Mouse (Mus musculus): Measurements from ENCODE around the gene Dnajc8.
"Not testable (repeated sequence)": the region's sequence is repeated elsewhere in the genome, so short reads cannot be mapped to it uniquely, and the experiment has no call there.

Dnajc8 gene

GRCm38 (mm10) chr4:132515369-132516155 lies 19.8 kb upstream of the Dnajc8 start:
- DNase-seq (ENCODE audit: low read depth, low spot score), result peak; percentile 91

GRCm38 (mm10) chr4:132518066-132518465 lies 17.3 kb upstream of the Dnajc8 start:
- no peak for DNase-seq (ENCODE audit: low read depth, low spot score)

GRCm38 (mm10) chr4:132519188-132519587 lies 16.2 kb upstream of the Dnajc8 start:
- DNase-seq (ENCODE audit: low read depth, low spot score), result no peak

GRCm38 (mm10) chr4:132524321-132524741 lies 11.0 kb upstream of the Dnajc8 start:
- DNase-seq (ENCODE audit: low read depth, low spot score), result no peak

- no peak for DNase-seq (ENCODE audit: low read depth, low spot score)
Measured at GRCm38 (mm10) chr4:132524808-132525207, 10.5 kb upstream of the Dnajc8 start.

GRCm38 (mm10) chr4:132526678-132527077 lies 8.7 kb upstream of the Dnajc8 start:
- no peak for DNase-seq (ENCODE audit: low read depth, low spot score)

GRCm38 (mm10) chr4:132527917-132528522 lies 7.3 kb upstream of the Dnajc8 start:
- DNase-seq (ENCODE audit: low read depth, low spot score), result no peak

GRCm38 (mm10) chr4:132529344-132529743 lies 6.0 kb upstream of the Dnajc8 start:
- no peak for DNase-seq (ENCODE audit: low read depth, low spot score)

GRCm38 (mm10) chr4:132530033-132530804 lies 5.1 kb upstream of the Dnajc8 start:
- DNase-seq (ENCODE audit: low read depth, low spot score), result no peak

GRCm38 (mm10) chr4:132532496-132532895 lies 2.9 kb upstream of the Dnajc8 start:
- DNase-seq (ENCODE audit: low read depth, low spot score), result no peak

GRCm38 (mm10) chr4:132532981-132533916 lies 2.1 kb upstream of the Dnajc8 start, which contains the start of gene Atpif1:
Atpif1 (minus strand) TSS chr4:132533659.
- peak; percentile 95 for DNase-seq (ENCODE audit: low read depth, low spot score)

- no peak for DNase-seq (ENCODE audit: low read depth, low spot score)
Measured at GRCm38 (mm10) chr4:132539481-132539880, 4.1 kb downstream of the Dnajc8 start.

GRCm38 (mm10) chr4:132541413-132541812 lies 6.1 kb downstream of the Dnajc8 start:
- DNase-seq (ENCODE audit: low read depth, low spot score), result no peak

- DNase-seq (ENCODE audit: low read depth, low spot score), result no peak
Measured at GRCm38 (mm10) chr4:132542724-132543123, 7.4 kb downstream of the Dnajc8 start.

GRCm38 (mm10) chr4:132545851-132546250 lies 10.5 kb downstream of the Dnajc8 start:
- DNase-seq (ENCODE audit: low read depth, low spot score), result peak; percentile 68

- no peak for DNase-seq (ENCODE audit: low read depth, low spot score)
Measured at GRCm38 (mm10) chr4:132554221-132554620, 18.9 kb downstream of the Dnajc8 start.

GRCm38 (mm10) chr4:132554653-132555052 lies 19.3 kb downstream of the Dnajc8 start:
- no peak for DNase-seq (ENCODE audit: low read depth, low spot score)

GRCm38 (mm10) chr4:132555550-132555949 lies 20.2 kb downstream of the Dnajc8 start:
- DNase-seq (ENCODE audit: low read depth, low spot score), result not testable (repeated sequence)

GRCm38 (mm10) chr4:132563261-132563660 lies 27.9 kb downstream of the Dnajc8 start:
- no peak for DNase-seq (ENCODE audit: low read depth, low spot score)

- no peak for DNase-seq (ENCODE audit: low read depth, low spot score)
Measured at GRCm38 (mm10) chr4:132563965-132564364, 28.6 kb downstream of the Dnajc8 start, which contains the start of gene Ptafr. Ptafr (plus strand) TSS chr4:132564067.

All from c-Kit-negative CD71-positive TER-119-positive erythroid progenitor cells, embryonic 14.5 days (primary cell).